Mouse (Mus musculus): ENCODE measurements around the gene Fez1. TPM values are rescaled to one million over a fixed set of nuclear protein-coding genes. Genes with fewer than 3 reads are reported as not detected.

Fez1 gene
- polyA plus RNA-seq (2012; rRNA removed; ENCODE audit: low replicate concordance): 2.3 and 7.8 TPM in 2 replicates

DNA sequence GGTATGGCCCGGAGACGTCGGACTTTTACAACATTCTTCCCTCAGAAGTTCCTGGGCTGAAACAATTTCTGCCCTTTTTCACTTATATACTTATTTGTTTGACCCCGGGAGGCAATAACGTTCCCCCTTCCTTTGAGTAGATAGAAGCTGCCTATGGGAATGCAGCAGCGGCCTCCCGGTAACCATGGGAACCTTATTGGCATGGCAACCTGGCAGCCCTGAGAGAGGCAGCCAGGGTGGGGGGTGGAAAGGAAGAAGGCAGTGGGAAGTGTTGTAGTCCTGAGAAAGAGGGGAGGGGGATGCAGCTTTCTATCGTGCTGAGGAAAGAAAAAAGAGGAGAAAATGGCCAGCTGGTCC, at the start of gene Fez1:
Fez1 (plus strand) TSS at position 221 of the 357 bp plus-strand sequence.

DNA sequence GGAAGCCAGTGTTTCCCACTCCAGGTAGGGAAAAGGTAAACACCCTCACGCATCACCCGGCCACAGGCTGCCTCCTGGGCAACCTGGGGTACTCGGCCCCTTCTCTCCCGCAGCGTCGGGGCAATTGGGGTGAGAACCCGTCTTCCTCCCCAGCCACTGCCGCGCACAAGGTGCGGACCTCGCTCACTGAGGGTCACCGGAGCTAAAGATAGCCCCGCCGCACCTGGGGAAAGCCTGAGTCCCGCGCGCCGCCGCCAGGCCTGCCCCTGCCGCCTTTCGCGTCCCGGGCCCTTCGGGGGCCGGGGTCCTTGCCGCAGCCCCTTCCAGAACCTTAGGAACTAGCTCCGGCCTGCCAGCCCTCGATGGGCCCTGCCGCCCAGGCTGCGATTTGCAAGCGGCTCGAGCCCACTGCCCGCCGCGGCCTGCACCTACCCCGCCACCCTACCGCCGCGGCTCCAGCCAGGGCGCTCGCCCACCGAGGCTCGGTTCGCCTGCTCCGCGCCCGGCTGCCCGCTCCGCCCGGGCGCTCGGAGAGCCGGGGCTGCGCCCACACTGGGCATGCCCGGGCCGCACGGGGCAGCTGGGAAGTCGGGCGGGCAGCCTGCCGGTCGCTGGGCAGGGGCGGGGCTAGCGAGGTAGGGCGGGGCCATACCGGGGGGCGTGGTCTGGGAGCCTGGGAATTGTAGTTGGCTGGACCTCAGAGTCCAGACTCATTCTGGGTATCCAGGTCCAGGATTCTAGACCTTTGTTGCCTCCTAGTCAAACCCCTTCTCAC, 24.7 kb upstream of the Fez1 start, which contains the start of gene Ei24:
Ei24 (minus strand) TSS at position 613 of the 775 bp plus-strand sequence.

Other genes with a start within 250 kb of the Fez1 start
- gene Gm17689, start 239.2 kb upstream of the Fez1 start, polyA plus RNA-seq (2012; rRNA removed; ENCODE audit: low replicate concordance): not detected in 2 replicates
- gene A630095E13Rik, start 178.5 kb upstream of the Fez1 start, polyA plus RNA-seq (2012; rRNA removed; ENCODE audit: low replicate concordance): 0.32 TPM in 1 of 2 replicates, not detected in the other
- not detected in 2 replicates for gene Acrv1, start 128.6 kb upstream of the Fez1 start, polyA plus RNA-seq (2012; rRNA removed; ENCODE audit: low replicate concordance)
- gene Chek1, start 94.8 kb upstream of the Fez1 start, polyA plus RNA-seq (2012; rRNA removed; ENCODE audit: low replicate concordance): 0.09 and 2.6 TPM in 2 replicates
- 202 and 364 TPM in 2 replicates for gene Stt3a, start 54.2 kb upstream of the Fez1 start, polyA plus RNA-seq (2012; rRNA removed; ENCODE audit: low replicate concordance)
- 74.8 and 106 TPM in 2 replicates for gene Ei24, start 24.5 kb upstream of the Fez1 start, polyA plus RNA-seq (2012; rRNA removed; ENCODE audit: low replicate concordance)

All from subcutaneous adipose tissue, adult 2 months (tissue).